Mouse (Mus musculus) E14TG2a.4 (cell line): Measurements from ENCODE around the gene Ppfia4.

Source experiments
- CTCF ChIP-seq: conservative IDR thresholded peaks from 2 replicates; pipeline ENCODE4 v1.5.1; 2014; ENCODE audit warnings: low read length
- NANOG ChIP-seq: IDR thresholded peaks from 2 replicates; pipeline ENCODE4 v1.6.1; 2014; ENCODE audit warnings: borderline replicate concordance, low read length, mixed read lengths

GRCm38 (mm10) chr1:134336958-134337710 lies 4.4 kb upstream of the Ppfia4 start:
- TF ChIP-seq CTCF: no peak
- TF ChIP-seq NANOG: no peak
